Mouse (Mus musculus) neural tube, embryonic 10.5 days (tissue): ENCODE measurements around the gene Myh3.

Experiments used
- DNase-seq: peaks from one replicate; pipeline ENCODE4 v3.0.0-alpha.2; 2017; ENCODE audit warnings: low spot score; ENCODE audit errors: extremely low spot score

Gene Myh3

DNA sequence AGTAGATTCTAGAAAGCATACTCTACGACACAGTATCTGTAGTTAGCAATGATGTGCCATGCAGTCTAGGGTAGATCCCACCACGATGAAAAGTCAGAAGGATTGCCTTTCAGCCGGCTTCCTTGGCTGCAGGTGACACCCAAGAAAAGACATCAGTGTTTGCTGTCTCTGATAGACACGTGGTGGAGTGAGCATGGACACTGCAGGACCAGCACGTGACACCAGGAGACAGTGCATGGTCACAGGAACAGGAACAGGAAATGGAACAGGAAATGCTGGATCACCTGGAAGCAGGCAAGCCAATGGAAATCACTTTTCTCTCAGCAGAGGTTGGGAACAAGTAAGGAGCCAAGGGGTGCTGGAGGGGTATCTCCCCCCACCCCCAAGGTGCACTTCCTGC is 65.0 kb downstream of the Myh3 start:
- DNase-seq = no peak

- no peak for DNase-seq
Observed at GRCm38 (mm10) chr11:67143863-67144498, 65.9 kb downstream of the Myh3 start.

DNA sequence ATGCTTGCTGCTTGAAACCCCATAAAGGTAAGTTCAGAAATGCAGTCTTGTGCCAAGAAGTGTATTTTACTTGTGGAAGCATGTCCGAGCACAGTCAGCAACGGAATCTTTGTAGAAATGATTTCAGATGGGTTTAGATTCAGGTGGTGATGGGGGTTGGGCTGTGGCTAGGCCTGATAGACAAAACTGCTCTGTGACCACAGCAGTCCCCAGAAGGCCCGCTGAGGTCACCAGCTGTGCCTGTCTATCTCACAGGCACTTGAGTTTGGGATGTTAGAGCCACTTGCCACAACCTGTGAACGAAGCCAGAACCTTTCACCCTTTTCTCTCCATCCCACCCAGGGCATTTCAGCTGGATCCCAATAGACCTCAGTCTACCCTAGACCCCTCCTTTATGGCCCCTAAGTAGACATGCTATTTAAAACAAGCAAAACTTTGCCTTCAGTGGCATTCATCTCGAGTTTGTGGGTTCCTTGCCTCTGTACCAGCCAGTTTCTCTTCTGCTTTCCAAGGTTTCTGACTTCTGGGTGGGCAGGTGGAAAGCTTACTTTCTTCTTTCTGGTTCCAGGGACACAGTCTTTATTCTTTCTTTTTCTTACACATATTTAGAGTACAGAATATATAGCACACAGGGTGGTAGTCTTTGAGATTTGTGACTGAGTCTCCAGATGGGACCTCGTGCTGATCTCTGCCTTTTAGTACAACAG is 66.6 kb downstream of the Myh3 start:
- no peak for DNase-seq

- DNase-seq = no peak
Observed at GRCm38 (mm10) chr11:67145482-67146408, 67.6 kb downstream of the Myh3 start.

DNA sequence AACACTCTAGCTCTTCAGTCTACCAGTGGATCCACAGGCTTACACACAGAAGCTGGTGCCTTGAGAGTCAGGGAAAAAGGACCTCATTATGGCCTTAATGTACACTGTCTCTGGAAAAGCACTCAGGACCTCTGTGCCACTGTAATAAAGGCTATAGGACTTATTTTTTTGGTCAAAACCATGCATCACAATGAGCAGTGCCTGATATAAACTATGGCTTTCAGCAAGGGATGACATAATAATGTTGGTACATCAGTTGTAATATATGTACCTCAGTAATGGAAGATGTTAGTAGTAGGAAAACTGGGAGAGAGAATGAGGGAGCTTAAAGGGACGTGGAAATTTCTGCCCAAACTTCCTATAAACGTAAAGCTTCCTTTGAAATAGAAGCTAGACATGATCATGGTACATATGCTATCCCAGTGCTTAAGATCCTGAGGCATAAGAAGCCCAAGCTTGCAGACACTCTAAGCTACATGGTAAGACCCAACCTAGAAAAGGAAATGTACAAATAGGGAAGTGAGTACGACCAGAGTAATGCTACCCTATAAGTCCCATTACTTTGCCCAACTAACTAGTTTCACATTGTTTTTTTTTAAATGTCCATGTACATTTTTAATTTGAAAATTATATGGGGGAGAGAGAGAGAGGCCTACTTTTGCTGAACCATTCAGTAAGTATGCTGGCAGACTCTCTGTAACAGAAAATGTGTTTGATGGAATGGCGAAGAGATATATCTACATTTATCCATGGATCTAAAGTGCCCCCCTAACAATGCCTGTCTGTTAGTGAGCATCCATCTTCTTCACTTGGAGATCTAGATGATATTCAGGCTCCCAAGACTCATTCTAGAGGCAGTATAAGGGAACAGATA is 68.5 kb downstream of the Myh3 start:
- no peak for DNase-seq

GRCm38 (mm10) chr11:67147283-67147921 is 69.3 kb downstream of the Myh3 start:
- no peak for DNase-seq

GRCm38 (mm10) chr11:67148286-67149012 is 70.3 kb downstream of the Myh3 start:
- DNase-seq = no peak

GRCm38 (mm10) chr11:67150237-67150636 is 72.1 kb downstream of the Myh3 start:
- no peak for DNase-seq

- no peak for DNase-seq
Observed at GRCm38 (mm10) chr11:67151159-67151558, 73.1 kb downstream of the Myh3 start.
